Mouse (Mus musculus) gastrocnemius, postnatal 36 days (tissue): ENCODE measurements around the gene Cyp2b9. TPM values are rescaled to one million over a fixed set of nuclear protein-coding genes. Genes with fewer than 3 reads are reported as not detected.
"Not testable (repeated sequence)": the region's sequence is repeated elsewhere in the genome, so short reads cannot be mapped to it uniquely, and the experiment has no call there.

Source experiments
- DNase-seq, 2 experiments: peaks; one replicate each; pipeline ENCODE4 v3.0.0; 2022
- intact Hi-C: fragments of 180-260 bp; cut with DNase I; formaldehyde crosslinking; loops from one replicate; pipeline ENCODE4 v1.15.1; 2025
- long read RNA-seq, 2 experiments: library from polyadenylated mRNA; stranded (forward); transcript quantifications; one replicate each; pipeline ENCODE4 v2.0.0; 2021
- total RNA-seq, 2 experiments: library from RNA; stranded (reverse); gene quantifications; 2 replicates each; pipeline ENCODE4 v1.2.3; 2021

Cyp2b9 gene
- total RNA-seq: under 1 TPM in 1 of 2 experiments, not detected in 1; 0.13 TPM
- long read RNA-seq, experiment 1: 0 reads
- long read RNA-seq, experiment 2: 0 reads

DNA sequence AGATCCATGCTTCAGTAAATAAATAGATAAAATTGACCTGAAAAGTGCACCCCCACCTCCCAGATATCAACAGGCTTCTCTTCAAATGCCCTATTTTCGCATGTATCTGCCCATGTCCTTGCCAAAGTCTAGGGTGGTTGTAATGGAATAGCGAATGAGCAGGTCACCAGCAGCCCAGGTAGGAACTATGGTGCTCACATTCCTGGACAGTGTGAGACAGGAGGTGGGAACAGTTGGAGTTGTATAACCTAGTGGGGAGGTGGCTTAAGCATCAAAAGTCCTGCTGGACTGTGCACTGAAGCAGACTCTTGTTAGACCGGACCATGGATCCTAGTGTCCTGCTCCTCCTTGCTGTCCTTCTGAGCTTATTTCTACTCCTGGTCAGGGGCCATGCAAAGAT is at the start of gene Cyp2b9:
Cyp2b9 (plus strand) TSS at position 301 of the 400 bp plus-strand sequence.
- intact Hi-C loops, DNase-seq: not testable (repeated sequence)

DNA sequence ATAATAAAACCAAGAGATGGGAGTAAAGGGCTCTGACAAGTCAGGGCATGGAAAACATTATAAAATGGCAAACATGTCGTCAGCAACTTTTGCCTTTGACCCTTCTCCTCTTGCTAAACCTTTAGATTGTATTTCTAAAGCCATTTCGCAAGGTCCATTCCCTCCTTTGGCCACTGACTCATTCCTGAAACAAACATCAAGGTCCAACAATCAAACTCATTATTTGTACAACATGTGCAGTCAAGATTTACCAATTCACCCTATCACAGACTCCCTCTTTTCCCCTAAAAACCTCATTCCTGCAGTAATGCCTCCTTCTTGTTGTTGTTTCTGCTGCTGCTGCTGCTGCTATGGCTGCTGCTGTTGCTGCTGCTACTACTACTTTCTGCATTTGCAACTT is 33.6 kb upstream of the Cyp2b9 start:
- intact Hi-C loops, DNase-seq: not testable (repeated sequence)

DNA sequence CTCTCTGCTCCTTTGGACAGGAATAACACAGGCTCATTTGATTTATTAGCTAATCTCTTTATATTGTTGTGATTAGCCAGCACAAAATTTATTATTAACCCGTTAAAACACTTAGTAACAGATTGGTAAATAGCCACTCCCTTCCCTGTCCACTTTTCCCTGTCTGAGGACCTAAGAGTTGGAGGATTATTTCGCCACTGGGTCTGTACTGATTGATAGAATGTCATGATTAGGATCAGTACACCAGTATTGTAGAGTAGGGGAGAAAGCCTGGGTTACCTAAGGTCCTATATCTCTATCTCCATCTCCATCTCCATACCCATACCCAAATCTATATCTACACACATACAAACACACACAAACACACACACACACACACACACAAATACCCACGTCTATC is 29.6 kb upstream of the Cyp2b9 start:
- intact Hi-C loops, DNase-seq: not testable (repeated sequence)

DNA sequence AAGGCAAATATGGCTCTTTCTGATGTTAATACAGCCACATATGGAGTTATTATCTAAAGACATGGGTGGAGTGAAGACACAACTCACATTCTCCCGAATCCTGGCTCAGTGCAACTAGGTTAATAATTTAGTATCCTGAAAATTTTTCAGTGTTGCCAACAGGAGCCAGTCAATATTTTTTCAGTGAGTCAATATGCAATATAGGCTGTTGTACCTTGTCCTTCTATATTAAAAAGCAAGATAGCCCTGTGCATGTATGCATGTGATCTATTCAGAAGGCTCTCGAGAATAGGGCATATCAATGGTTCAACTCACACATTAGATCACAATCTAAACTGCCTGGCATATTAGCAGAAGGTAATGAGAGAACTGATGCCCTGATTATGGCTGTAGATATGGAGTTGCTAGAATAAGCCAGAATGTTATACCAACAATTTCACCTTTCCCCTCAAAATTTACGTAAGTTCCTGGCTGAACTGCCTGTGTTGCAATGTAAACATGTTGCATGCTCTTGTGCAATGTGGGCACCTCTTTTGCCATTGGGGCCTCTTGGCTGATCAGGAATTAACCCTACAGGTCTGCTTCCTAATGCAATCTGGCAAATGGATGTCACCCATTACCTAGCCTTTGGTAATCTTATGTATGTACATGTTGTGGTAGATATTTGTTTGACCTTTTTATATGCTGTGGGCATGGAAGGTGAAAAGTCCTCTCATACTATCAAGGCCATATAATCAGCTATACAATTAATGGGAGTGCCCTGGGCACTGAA is 4.3 kb upstream of the Cyp2b9 start:
- intact Hi-C loops, DNase-seq: not testable (repeated sequence)

DNA sequence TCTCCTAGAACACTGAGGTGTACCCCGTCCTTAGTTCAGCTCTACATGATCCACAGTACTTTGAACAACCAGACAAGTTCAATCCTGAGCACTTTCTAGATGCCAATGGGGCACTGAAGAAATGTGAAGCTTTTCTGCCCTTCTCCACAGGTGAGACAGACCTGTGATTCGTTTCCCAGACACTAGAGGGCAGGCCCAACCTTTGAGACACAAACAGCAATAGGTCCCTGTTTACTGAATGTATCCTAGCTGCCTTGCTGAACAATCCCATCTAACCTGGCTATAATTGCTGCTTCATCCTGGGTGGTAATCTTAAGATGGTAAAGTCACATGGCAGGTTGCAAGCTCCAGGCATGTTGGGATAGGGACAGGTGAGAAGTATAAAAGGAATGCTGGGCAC is 27.9 kb downstream of the Cyp2b9 start:
- intact Hi-C loops: no loop called here
- no peak for DNase-seq

DNA sequence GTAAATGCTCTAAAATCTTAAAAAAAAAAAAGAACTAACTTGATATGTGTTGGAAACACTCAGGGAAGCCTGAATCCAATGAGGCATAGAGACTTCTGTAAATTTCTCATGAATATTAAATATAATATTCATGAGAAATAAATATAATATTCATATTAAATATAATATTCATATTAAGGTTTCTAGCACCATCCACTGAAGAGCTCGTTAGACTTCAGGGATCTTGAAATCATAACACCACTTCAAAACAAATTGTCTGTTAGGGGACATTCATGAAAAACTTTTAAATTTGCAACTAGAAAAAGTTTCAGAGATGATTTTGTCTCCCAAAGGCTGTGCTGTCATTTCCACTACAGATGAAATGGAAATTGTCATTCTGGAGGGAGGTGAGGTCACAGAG is 86.8 kb downstream of the Cyp2b9 start, which contains the start of gene Vmn1r184:
Vmn1r184 (plus strand) TSS at position 301 of the 400 bp plus-strand sequence.
- DNase-seq, intact Hi-C loops: not testable (repeated sequence)

Other genes with a start within 250 kb of the Cyp2b9 start
- gene Cyp2b13, start 111.9 kb upstream of the Cyp2b9 start, total RNA-seq: not detected
- gene Vmn1r184, start 86.9 kb downstream of the Cyp2b9 start, total RNA-seq: not detected
- not detected for gene Cyp2a4, start 133.8 kb downstream of the Cyp2b9 start, total RNA-seq
- not detected for gene Nlrp9c, start 230.3 kb downstream of the Cyp2b9 start, total RNA-seq